Mouse (Mus musculus): Measurements from ENCODE around the gene Tipin. TPM values are rescaled to one million over a fixed set of nuclear protein-coding genes. Genes with fewer than 3 reads are reported as not detected.
A peak's percentile ranks its signal among the peaks of the same experiment; 100 is the strongest.

Tipin gene
- polyA plus RNA-seq, 1 experiment from 2014 or later: 162 TPM

- H3K9ac ChIP-seq (ENCODE audit: low read length): no peak overlapping the region
- no peaks in the 10 kb centered on the region for H3K9me3 ChIP-seq (replicated peaks; ENCODE audit: control insufficient read depth, low read length)
- H3K27ac ChIP-seq (ENCODE audit: low read length): no peak overlapping the region
- H3K4me3 ChIP-seq (replicated peaks; ENCODE audit: low read length): no peak overlapping the region
- H3K4me2 ChIP-seq (ENCODE audit: low read depth, low read length): no peak overlapping the region
- H3K4me1 ChIP-seq (ENCODE audit: control insufficient read depth, insufficient read depth, low read length): no peaks in the 10 kb centered on the region
- peaks cover 10% of the 10 kb centered on the region; the same call in 1 of the 2 replicates for H3K36me3 ChIP-seq (ENCODE audit: control insufficient read depth, insufficient read depth, low read length)
- no peaks in the 10 kb centered on the region for H3K27me3 ChIP-seq (ENCODE audit: control insufficient read depth, insufficient read depth, low read length)
- no peak for ATAC-seq (ENCODE audit: insufficient read depth, low FRiP score)
- WGBS: 95% methylated on average over 5 of the region's 5 CpGs
These were observed 35.6 kb downstream of the Tipin start for GRCm38 (mm10) chr9:64316986-64317385.

DNA sequence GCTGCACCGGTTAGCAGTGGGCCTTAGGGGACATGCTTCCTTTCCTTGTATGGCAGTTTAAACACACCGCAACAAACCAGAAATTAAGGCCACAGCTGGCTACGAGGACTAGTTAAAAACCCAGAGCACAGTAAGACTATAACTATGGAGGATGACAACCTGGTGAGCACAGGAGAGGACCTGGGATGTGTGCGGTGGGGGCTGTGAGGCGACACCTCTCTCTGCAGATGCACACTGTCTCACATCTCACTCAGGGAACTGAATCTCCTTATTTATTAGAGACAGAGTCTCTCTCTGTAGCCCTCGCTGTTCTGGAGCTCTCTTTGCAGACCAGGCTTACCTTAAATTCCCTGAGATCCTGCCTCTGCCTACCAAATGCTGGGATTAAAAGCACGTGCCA lies 42.6 kb downstream of the Tipin start:
- no peak overlapping the region for H3K4me3 ChIP-seq (replicated peaks; ENCODE audit: low read length)
- no peaks in the 10 kb centered on the region for H3K27me3 ChIP-seq (ENCODE audit: control insufficient read depth, insufficient read depth, low read length)
- no peaks in the 10 kb centered on the region for H3K4me1 ChIP-seq (ENCODE audit: control insufficient read depth, insufficient read depth, low read length)
- H3K9ac ChIP-seq (ENCODE audit: low read length): no peak overlapping the region
- no peak overlapping the region for H3K27ac ChIP-seq (ENCODE audit: low read length)
- no peak for ATAC-seq (ENCODE audit: insufficient read depth, low FRiP score)
- no peaks in the 10 kb centered on the region for H3K9me3 ChIP-seq (replicated peaks; ENCODE audit: control insufficient read depth, low read length)
- H3K36me3 ChIP-seq (ENCODE audit: control insufficient read depth, insufficient read depth, low read length): no peaks in the 10 kb centered on the region; the same call in none of the 2 replicates
- no peak overlapping the region for H3K4me2 ChIP-seq (ENCODE audit: low read depth, low read length)
- 87% methylated on average over 7 of the region's 7 CpGs for WGBS

GRCm38 (mm10) chr9:64335825-64336224 lies 54.4 kb downstream of the Tipin start:
- H3K27me3 ChIP-seq (ENCODE audit: control insufficient read depth, insufficient read depth, low read length): no peaks in the 10 kb centered on the region
- H3K9ac ChIP-seq (ENCODE audit: low read length): no peak overlapping the region
- no peak overlapping the region for H3K27ac ChIP-seq (ENCODE audit: low read length)
- no peaks in the 10 kb centered on the region for H3K36me3 ChIP-seq (ENCODE audit: control insufficient read depth, insufficient read depth, low read length)
- 88% methylated on average over 6 of the region's 6 CpGs for WGBS
- H3K9me3 ChIP-seq (replicated peaks; ENCODE audit: control insufficient read depth, low read length): no peaks in the 10 kb centered on the region
- H3K4me1 ChIP-seq (ENCODE audit: control insufficient read depth, insufficient read depth, low read length): peaks cover 8% of the 10 kb centered on the region
- no peak for ATAC-seq (ENCODE audit: insufficient read depth, low FRiP score)
- no peak overlapping the region for H3K4me2 ChIP-seq (ENCODE audit: low read depth, low read length)
- H3K4me3 ChIP-seq (replicated peaks; ENCODE audit: low read length): no peak overlapping the region

- H3K27ac ChIP-seq (ENCODE audit: low read length): no peak overlapping the region
- no peak for ATAC-seq (ENCODE audit: insufficient read depth, low FRiP score)
These were observed 58.0 kb downstream of the Tipin start for GRCm38 (mm10) chr9:64339361-64339760.

GRCm38 (mm10) chr9:64340351-64341253 lies 59.2 kb downstream of the Tipin start:
- Histone ChIP-seq H3K27ac (ENCODE audit: low read length) (peak overlapping the region; percentile 99), H3K9me3 (replicated peaks; ENCODE audit: control insufficient read depth, low read length) (no peaks in the 10 kb centered on the region), H3K9ac (ENCODE audit: low read length) (peak overlapping the region; percentile 100), H3K36me3 (ENCODE audit: control insufficient read depth, insufficient read depth, low read length) (no peaks in the 10 kb centered on the region), H3K4me2 (ENCODE audit: low read depth, low read length) (peak overlapping the region; percentile 59), H3K4me1 (ENCODE audit: control insufficient read depth, insufficient read depth, low read length) (peaks cover 8% of the 10 kb centered on the region), H3K4me3 (replicated peaks; ENCODE audit: low read length) (peak overlapping the region; percentile 77), H3K27me3 (ENCODE audit: control insufficient read depth, insufficient read depth, low read length) (no peaks in the 10 kb centered on the region)
- under 1% methylated on average over 84 of the region's 85 CpGs for WGBS
- peak; percentile 90 for ATAC-seq (ENCODE audit: insufficient read depth, low FRiP score)

More at GRCm38 (mm10) chr9:64339361-64339760, 58.0 kb downstream of the Tipin start:
- Histone ChIP-seq H3K9me3 (replicated peaks; ENCODE audit: control insufficient read depth, low read length) (no peaks in the 10 kb centered on the region), H3K27me3 (ENCODE audit: control insufficient read depth, insufficient read depth, low read length) (no peaks in the 10 kb centered on the region), H3K36me3 (ENCODE audit: control insufficient read depth, insufficient read depth, low read length) (no peaks in the 10 kb centered on the region), H3K4me3 (replicated peaks; ENCODE audit: low read length) (peak overlapping the region; percentile 77), H3K9ac (ENCODE audit: low read length) (peak overlapping the region; percentile 100), H3K4me2 (ENCODE audit: low read depth, low read length) (peak overlapping the region; percentile 59), H3K4me1 (ENCODE audit: control insufficient read depth, insufficient read depth, low read length) (peaks cover 8% of the 10 kb centered on the region)
- WGBS: 54% methylated on average over 8 of the region's 8 CpGs

GRCm38 (mm10) chr9:64341254-64341566 lies 59.8 kb downstream of the Tipin start, which contains the start of gene Dis3l:
TSS of gene Dis3l (minus strand) at chr9:64341288.
- Histone ChIP-seq H3K4me1 (ENCODE audit: control insufficient read depth, insufficient read depth, low read length) (peaks cover 8% of the 10 kb centered on the region), H3K27me3 (ENCODE audit: control insufficient read depth, insufficient read depth, low read length) (no peaks in the 10 kb centered on the region), H3K9ac (ENCODE audit: low read length) (peak within 1 kb of the TSS; percentile 100), H3K4me3 (replicated peaks; ENCODE audit: low read length) (peak within 1 kb of the TSS; percentile 77), H3K9me3 (replicated peaks; ENCODE audit: control insufficient read depth, low read length) (no peaks in the 10 kb centered on the region), H3K36me3 (ENCODE audit: control insufficient read depth, insufficient read depth, low read length) (no peaks in the 10 kb centered on the region), H3K4me2 (ENCODE audit: low read depth, low read length) (peak within 1 kb of the TSS; percentile 59), H3K27ac (ENCODE audit: low read length) (peak within 1 kb of the TSS; percentile 99)
- 7% methylated on average over 16 of the region's 16 CpGs for WGBS
- ATAC-seq (ENCODE audit: insufficient read depth, low FRiP score): no peak; the same call in 1 of the 2 replicates

DNA sequence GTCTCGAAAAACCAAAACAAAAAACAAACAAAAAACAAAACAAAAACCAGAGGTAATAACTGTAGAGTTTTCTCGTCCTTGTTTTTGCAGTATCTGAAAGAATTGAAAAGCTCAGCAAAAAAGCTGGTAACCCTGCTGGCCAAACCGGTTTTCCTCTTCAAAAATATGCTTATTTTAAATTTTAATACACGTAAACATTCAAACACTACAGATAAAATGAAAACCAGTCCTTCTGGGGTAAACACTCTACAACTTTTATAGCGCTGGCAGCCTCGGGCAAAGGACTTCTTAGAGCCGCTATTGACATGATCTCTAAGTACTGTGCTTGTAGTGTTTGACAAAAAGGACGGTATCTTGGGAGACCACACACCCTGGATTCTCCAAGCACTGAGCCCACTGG lies 60.3 kb downstream of the Tipin start:
- no peak for ATAC-seq (ENCODE audit: insufficient read depth, low FRiP score)
- 0 out of 2 replicates have a peak overlapping the region, but pooled peaks have one; percentile 99 for H3K27ac ChIP-seq (ENCODE audit: low read length)
- H3K27me3 ChIP-seq (ENCODE audit: control insufficient read depth, insufficient read depth, low read length): no peaks in the 10 kb centered on the region
- peak overlapping the region; percentile 100; the same call in 1 of the 2 replicates for H3K9ac ChIP-seq (ENCODE audit: low read length)
- H3K36me3 ChIP-seq (ENCODE audit: control insufficient read depth, insufficient read depth, low read length): no peaks in the 10 kb centered on the region
- 76% methylated on average over 8 of the region's 8 CpGs for WGBS
- H3K4me2 ChIP-seq (ENCODE audit: low read depth, low read length): peak overlapping the region; percentile 59
- peak overlapping the region; percentile 77 for H3K4me3 ChIP-seq (replicated peaks; ENCODE audit: low read length)
- H3K4me1 ChIP-seq (ENCODE audit: control insufficient read depth, insufficient read depth, low read length): peaks cover 8% of the 10 kb centered on the region
- no peaks in the 10 kb centered on the region for H3K9me3 ChIP-seq (replicated peaks; ENCODE audit: control insufficient read depth, low read length)

DNA sequence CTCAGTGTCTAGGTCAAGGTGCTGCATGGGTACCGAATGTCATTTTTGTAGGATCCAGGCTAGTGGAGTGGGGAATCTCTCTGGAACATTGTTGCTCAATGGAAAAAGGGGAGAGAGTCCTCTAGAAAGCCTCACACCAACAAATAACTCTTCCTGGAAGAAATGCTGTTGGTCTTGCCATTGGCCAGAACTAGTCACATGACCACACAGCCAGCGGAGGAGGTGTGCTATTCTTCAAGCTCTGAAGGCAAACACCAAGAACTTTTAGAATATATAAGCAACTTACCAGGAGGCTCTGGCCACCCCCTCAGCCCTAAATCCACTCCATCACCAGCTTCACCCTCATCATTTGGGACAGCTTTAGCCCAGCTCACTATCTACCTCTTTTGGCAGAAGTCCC lies 62.3 kb downstream of the Tipin start:
- Histone ChIP-seq H3K9ac (ENCODE audit: low read length) (no peak overlapping the region), H3K27ac (ENCODE audit: low read length) (no peak overlapping the region), H3K4me2 (ENCODE audit: low read depth, low read length) (no peak overlapping the region), H3K36me3 (ENCODE audit: control insufficient read depth, insufficient read depth, low read length) (no peaks in the 10 kb centered on the region), H3K4me3 (replicated peaks; ENCODE audit: low read length) (no peak overlapping the region), H3K27me3 (ENCODE audit: control insufficient read depth, insufficient read depth, low read length) (no peaks in the 10 kb centered on the region), H3K9me3 (replicated peaks; ENCODE audit: control insufficient read depth, low read length) (no peaks in the 10 kb centered on the region), H3K4me1 (ENCODE audit: control insufficient read depth, insufficient read depth, low read length) (peaks cover 8% of the 10 kb centered on the region)
- no peak for ATAC-seq (ENCODE audit: insufficient read depth, low FRiP score)
- WGBS: 92% methylated on average over 2 of the region's 2 CpGs

- WGBS: 64% methylated on average over 5 of the region's 5 CpGs
- H3K27ac ChIP-seq (ENCODE audit: low read length): no peak overlapping the region
These were observed 64.5 kb downstream of the Tipin start for GRCm38 (mm10) chr9:64345931-64346330.

More at GRCm38 (mm10) chr9:64345931-64346330, 64.5 kb downstream of the Tipin start:
- Histone ChIP-seq H3K4me1 (ENCODE audit: control insufficient read depth, insufficient read depth, low read length) (no peaks in the 10 kb centered on the region), H3K9me3 (replicated peaks; ENCODE audit: control insufficient read depth, low read length) (no peaks in the 10 kb centered on the region), H3K4me3 (replicated peaks; ENCODE audit: low read length) (no peak overlapping the region), H3K27me3 (ENCODE audit: control insufficient read depth, insufficient read depth, low read length) (no peaks in the 10 kb centered on the region), H3K4me2 (ENCODE audit: low read depth, low read length) (no peak overlapping the region), H3K36me3 (ENCODE audit: control insufficient read depth, insufficient read depth, low read length) (no peaks in the 10 kb centered on the region), H3K9ac (ENCODE audit: low read length) (no peak overlapping the region)
- no peak for ATAC-seq (ENCODE audit: insufficient read depth, low FRiP score)

Measured in stomach, embryonic 16.5 days (tissue).